Mouse (Mus musculus) thymus, adult 2 months (tissue): ENCODE measurements around the gene Gstp2. TPM values are rescaled to one million over a fixed set of nuclear protein-coding genes. Genes with fewer than 3 reads are reported as not detected.

Experiments
- DNase-seq: peaks from one replicate; pipeline ENCODE4 v3.0.0; 2021
- H3K27ac ChIP-seq: fragments of 200-500 bp; 2 replicates; pipeline ENCODE4 v1.5.1; 2012; ENCODE audit warnings: low read length, control low read depth; ENCODE audit not compliant: control insufficient read depth, insufficient read depth
- H3K27me3 ChIP-seq: fragments of 200-500 bp; 2 replicates; pipeline ENCODE4 v1.6.1; 2012; ENCODE audit warnings: mild to moderate bottlenecking, low read length, moderate library complexity, mixed read lengths; ENCODE audit not compliant: control insufficient read depth, insufficient read depth
- H3K36me3 ChIP-seq: fragments of 200-500 bp; 2 replicates; pipeline ENCODE4 v1.6.1; 2012; ENCODE audit warnings: mild to moderate bottlenecking, low read length, moderate library complexity; ENCODE audit not compliant: control insufficient read depth, insufficient read depth
- H3K4me1 ChIP-seq: fragments of 200-500 bp; replicated peaks from 2 replicates; pipeline ENCODE4 v1.6.1; 2012; ENCODE audit warnings: low read length; ENCODE audit not compliant: control insufficient read depth, insufficient read depth
- H3K4me3 ChIP-seq: fragments of 200-500 bp; 2 replicates; pipeline ENCODE4 v1.5.1; 2012; ENCODE audit warnings: mild to moderate bottlenecking, low read length, control low read depth, moderate library complexity; ENCODE audit not compliant: control insufficient read depth, insufficient read depth
- CTCF ChIP-seq: fragments of 200-500 bp; IDR thresholded peaks from 2 replicates; pipeline ENCODE4 v1.5.1; 2012; ENCODE audit warnings: mild to moderate bottlenecking, control low read depth, low read length, moderate library complexity, borderline replicate concordance; ENCODE audit not compliant: control insufficient read depth, poor library complexity, insufficient read depth; ENCODE audit errors: extremely low read depth
- POLR2A ChIP-seq: fragments of 200-500 bp; IDR thresholded peaks from 2 replicates; pipeline ENCODE4 v1.6.1; 2012; ENCODE audit warnings: mild to moderate bottlenecking, low read length, control low read depth, moderate library complexity; ENCODE audit not compliant: control insufficient read depth, poor library complexity, insufficient read depth; ENCODE audit errors: extremely low read depth
- WGBS: fragments of 180-500 bp; shearing (Covaris S2); methylation state at CpG from one replicate; pipeline ENCODE4 v1.1.7; 2018; 5-methylcytosine and 5-hydroxymethylcytosine counted together
- polyA plus RNA-seq: library from polyadenylated mRNA; depleted of rRNA; stranded (reverse); fragments of >200 nt; gene quantifications from 2 replicates; pipeline ENCODE4 v1.2.3, GENCODE M21; 2012

Gene Gstp2
- polyA plus RNA-seq, 1 experiment: 48.8 TPM

GRCm38 (mm10) chr19:4012432-4013022 lies 33.3 kb downstream of the Gstp2 start, which contains the start of gene Ndufv1:
Ndufv1 (minus strand) TSS chr19:4012806.
- Histone ChIP-seq H3K27me3 (no peaks in the 10 kb centered on the region), H3K4me1 (peaks cover 7% of the 10 kb centered on the region), H3K36me3 (peaks cover 12% of the 10 kb centered on the region), H3K27ac (no peak within 1 kb of the TSS), H3K4me3 (peak within 1 kb of the TSS; percentile 60)
- TF ChIP-seq POLR2A (peak; percentile 73), CTCF (peak; percentile 44; the same call in 1 of the 2 replicates)
- WGBS: under 1% methylated on average over 45 of the region's 45 CpGs
- DNase-seq: peak; percentile 94

GRCm38 (mm10) chr19:4011086-4011485 lies 34.7 kb downstream of the Gstp2 start:
- no peaks in the 10 kb centered on the region for H3K27me3 ChIP-seq
- H3K4me3 ChIP-seq: no peak overlapping the region
- H3K27ac ChIP-seq: no peak overlapping the region
- peaks cover 23% of the 10 kb centered on the region for H3K36me3 ChIP-seq
- WGBS: over 99% methylated on average over 5 of the region's 5 CpGs
- H3K4me1 ChIP-seq: peaks cover 7% of the 10 kb centered on the region
- DNase-seq: no peak
- TF ChIP-seq POLR2A (no peak), CTCF (no peak)

GRCm38 (mm10) chr19:4005971-4006370 lies 39.9 kb downstream of the Gstp2 start:
- Histone ChIP-seq H3K4me3 (no peak overlapping the region), H3K4me1 (peaks cover 4% of the 10 kb centered on the region), H3K36me3 (peaks cover 23% of the 10 kb centered on the region), H3K27me3 (no peaks in the 10 kb centered on the region), H3K27ac (no peak overlapping the region)
- no peak for DNase-seq
- TF ChIP-seq POLR2A: no peak
- TF ChIP-seq CTCF: no peak
- 97% methylated on average over 8 of the region's 8 CpGs for WGBS

- DNase-seq: no peak
- TF ChIP-seq CTCF: no peak
- no peak for TF ChIP-seq POLR2A
- Histone ChIP-seq H3K4me1 (peaks cover 7% of the 10 kb centered on the region), H3K27ac (no peak overlapping the region), H3K4me3 (no peak overlapping the region), H3K36me3 (peaks cover 23% of the 10 kb centered on the region), H3K27me3 (no peaks in the 10 kb centered on the region)
- WGBS: 90% methylated on average over 9 of the region's 9 CpGs
Observed at GRCm38 (mm10) chr19:4005091-4005490, 40.7 kb downstream of the Gstp2 start.

GRCm38 (mm10) chr19:4004331-4004730 lies 41.5 kb downstream of the Gstp2 start:
- Histone ChIP-seq H3K36me3 (peaks cover 23% of the 10 kb centered on the region), H3K4me3 (no peak overlapping the region), H3K27me3 (no peaks in the 10 kb centered on the region), H3K4me1 (peaks cover 14% of the 10 kb centered on the region), H3K27ac (no peak overlapping the region)
- 97% methylated on average over 15 of the region's 15 CpGs for WGBS
- no peak for DNase-seq
- TF ChIP-seq POLR2A (no peak), CTCF (no peak)

GRCm38 (mm10) chr19:4003641-4004040 lies 42.2 kb downstream of the Gstp2 start:
- H3K4me3 ChIP-seq: no peak overlapping the region
- peaks cover 19% of the 10 kb centered on the region for H3K36me3 ChIP-seq
- no peak overlapping the region for H3K27ac ChIP-seq
- TF ChIP-seq POLR2A: no peak
- TF ChIP-seq CTCF: no peak
- WGBS: 91% methylated on average over 12 of the region's 12 CpGs
- H3K27me3 ChIP-seq: no peaks in the 10 kb centered on the region
- DNase-seq: no peak
- peaks cover 18% of the 10 kb centered on the region for H3K4me1 ChIP-seq
